Mouse (Mus musculus): ENCODE results near the gene Creg1. TPM values are rescaled to one million over a fixed set of nuclear protein-coding genes. Genes with fewer than 3 reads are reported as not detected.

Gene Creg1
- polyA plus RNA-seq, 1 experiment from 2014 or later = 76.2 TPM

DNA sequence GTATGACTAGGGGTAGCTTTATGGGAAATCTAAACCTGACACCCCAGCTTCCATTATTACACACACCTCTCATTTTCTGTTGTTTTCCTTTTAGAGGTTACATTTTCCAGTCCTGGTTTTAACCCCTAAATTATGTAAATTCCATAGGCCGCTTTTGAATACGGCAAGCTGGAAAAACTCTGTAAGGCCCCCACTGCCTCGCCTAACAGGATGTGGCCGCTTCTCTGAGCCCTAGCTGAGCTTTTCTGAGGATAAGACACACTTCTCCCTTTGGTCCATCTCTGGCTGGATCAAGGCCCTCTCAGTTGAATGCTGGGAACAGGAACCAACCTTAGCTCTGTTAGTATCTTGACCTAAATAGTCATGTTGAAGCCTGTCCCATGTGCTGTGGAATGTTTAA is 40.6 kb downstream of the Creg1 start:
- no peak for DNase-seq (ENCODE audit: low spot score)
- H3K27me3 ChIP-seq (ENCODE audit: insufficient read depth, poor library complexity, severe bottlenecking) = peaks cover 4% of the 10 kb centered on the region; the same call in 1 of the 2 replicates
- H3K9me3 ChIP-seq = no peaks in the 10 kb centered on the region
- H3K4me3 ChIP-seq = no peak overlapping the region
- peaks cover 8% of the 10 kb centered on the region; the same call in 1 of the 2 replicates for H3K4me1 ChIP-seq
- H3K36me3 ChIP-seq = no peaks in the 10 kb centered on the region
- no peak overlapping the region for H3K27ac ChIP-seq
- 90% methylated on average over 4 of the region's 4 CpGs for WGBS

DNA sequence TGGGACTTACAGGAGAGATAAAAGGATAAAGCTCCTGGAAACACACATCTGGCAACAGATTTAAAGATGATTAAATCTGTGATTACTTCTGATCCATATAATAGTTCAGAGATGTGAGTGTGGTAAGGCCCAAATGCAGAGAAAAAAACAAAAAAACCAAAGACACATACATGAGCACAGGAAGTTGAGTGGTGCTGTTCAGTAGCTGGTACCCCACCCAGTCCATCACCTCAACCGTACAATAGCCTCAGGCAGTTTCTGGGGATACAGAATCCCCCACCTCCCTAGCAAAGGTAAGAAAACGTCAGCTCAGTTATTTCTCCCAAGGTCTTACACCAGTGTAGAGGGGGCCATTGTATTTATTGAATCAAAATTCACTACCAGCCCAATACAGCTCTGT is 47.1 kb downstream of the Creg1 start:
- 72% methylated on average over 2 of the region's 2 CpGs for WGBS
- Histone ChIP-seq H3K4me1 (peaks cover 12% of the 10 kb centered on the region), H3K9me3 (no peaks in the 10 kb centered on the region), H3K36me3 (no peaks in the 10 kb centered on the region), H3K27ac (no peak overlapping the region), H3K4me3 (no peak overlapping the region), H3K27me3 (ENCODE audit: insufficient read depth, poor library complexity, severe bottlenecking) (peaks cover 29% of the 10 kb centered on the region)
- no peak for DNase-seq (ENCODE audit: low spot score)

DNA sequence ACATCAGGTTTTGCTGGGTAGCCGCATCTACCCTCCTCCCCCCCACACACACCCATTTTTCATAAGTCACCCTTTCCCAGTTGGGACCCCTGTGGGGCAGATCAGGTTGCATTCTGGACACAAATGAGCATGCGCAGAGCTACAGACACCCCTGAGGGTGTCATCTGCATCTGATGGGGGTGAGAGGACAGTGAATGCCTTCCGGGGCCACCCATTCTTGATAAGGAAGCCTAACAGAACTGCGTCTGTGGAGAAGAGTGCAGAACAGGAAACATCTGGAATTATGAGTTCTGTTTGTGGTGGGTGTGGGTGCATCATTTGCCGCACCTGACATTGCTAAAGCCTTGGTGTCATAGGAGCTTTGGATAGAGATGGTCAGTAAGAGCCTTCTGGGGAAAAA is 47.6 kb downstream of the Creg1 start:
- Histone ChIP-seq H3K36me3 (no peaks in the 10 kb centered on the region), H3K9me3 (no peaks in the 10 kb centered on the region), H3K4me1 (peaks cover 12% of the 10 kb centered on the region), H3K27ac (no peak overlapping the region), H3K4me3 (no peak overlapping the region), H3K27me3 (ENCODE audit: insufficient read depth, poor library complexity, severe bottlenecking) (peaks cover 31% of the 10 kb centered on the region)
- WGBS = 74% methylated on average over 5 of the region's 5 CpGs
- DNase-seq (ENCODE audit: low spot score) = no peak

DNA sequence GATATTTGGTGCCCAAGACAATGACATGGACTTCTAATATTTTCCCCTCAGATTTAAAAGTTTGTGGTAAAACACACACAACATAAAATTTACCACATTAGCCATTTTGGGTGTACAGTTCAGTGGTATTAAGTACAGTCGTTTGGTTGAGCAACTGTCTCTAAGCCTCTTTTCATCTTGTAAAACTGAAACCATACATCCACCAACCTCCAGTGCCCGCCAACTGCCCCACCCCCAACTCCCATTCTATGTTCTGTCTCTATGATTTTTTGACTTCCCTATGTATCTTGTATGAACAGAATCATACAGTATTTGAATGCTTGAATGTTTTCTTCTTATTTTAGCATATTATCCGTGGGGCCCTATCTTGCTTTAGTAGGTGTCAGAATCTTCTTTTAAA is 49.2 kb downstream of the Creg1 start:
- Histone ChIP-seq H3K27ac (no peak overlapping the region), H3K27me3 (ENCODE audit: insufficient read depth, poor library complexity, severe bottlenecking) (peaks cover 42% of the 10 kb centered on the region), H3K4me1 (peaks cover 21% of the 10 kb centered on the region), H3K36me3 (no peaks in the 10 kb centered on the region), H3K4me3 (no peak overlapping the region), H3K9me3 (no peaks in the 10 kb centered on the region)
- 82% methylated on average over 3 of the region's 3 CpGs for WGBS
- no peak for DNase-seq (ENCODE audit: low spot score)

DNA sequence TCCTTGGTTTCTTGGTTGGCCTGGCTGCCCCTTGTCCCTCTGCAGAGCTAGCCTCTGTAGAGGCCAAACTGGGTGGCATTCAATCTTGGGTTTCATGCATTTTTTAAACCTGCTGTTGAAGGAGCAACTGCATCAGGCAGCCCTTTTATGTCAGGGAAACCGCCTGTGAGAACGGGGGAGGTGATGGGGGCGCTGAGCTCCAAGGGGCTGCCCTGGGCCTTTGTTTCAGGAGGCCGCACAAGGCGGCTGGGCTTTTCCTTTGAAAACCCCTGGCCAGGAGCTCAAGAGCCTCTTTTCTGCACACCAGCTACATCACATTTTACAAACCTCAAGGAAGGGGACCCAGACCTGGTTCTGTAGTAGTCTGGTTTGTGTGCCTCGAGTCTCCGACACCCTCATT is 50.6 kb downstream of the Creg1 start:
- Histone ChIP-seq H3K27ac (peak overlapping the region; percentile 70), H3K4me1 (peaks cover 35% of the 10 kb centered on the region)
- no peak for DNase-seq (ENCODE audit: low spot score)

DNA sequence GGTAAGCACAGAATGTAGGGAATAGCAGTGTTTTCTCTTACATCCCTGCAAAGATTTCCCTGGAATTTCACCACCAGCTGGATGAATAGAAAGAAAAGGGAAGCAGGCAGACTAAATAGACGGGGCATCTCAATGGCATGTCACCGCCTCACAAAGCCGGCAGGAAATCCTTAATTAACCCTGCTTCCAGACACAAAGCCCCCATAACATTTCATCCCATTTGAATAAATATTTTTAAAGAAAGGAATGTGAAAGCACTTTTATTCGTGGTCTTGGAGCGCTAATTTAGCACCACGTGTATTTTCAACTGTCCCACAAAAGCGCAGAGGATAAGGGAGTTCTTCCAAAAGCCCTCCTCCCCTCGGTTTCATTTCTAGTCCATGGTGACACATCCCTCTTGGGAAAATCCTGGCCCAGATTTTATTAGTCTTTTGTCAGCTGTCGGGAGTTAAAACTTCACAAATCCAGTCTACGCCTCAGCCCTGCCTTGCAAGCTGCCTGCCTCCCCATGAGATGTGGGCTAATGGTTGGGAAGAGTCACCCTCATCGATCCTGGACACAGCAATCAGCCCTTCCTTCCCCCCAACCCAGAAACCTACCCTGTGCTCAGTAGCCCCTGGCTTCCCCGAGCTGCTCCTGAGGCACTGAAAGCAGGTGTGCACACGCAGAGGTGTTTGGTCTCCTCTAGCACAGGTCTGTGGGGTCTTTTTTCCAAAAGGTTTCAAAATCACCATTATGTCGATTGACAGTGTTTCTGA is 51.2 kb downstream of the Creg1 start:
- peaks cover 35% of the 10 kb centered on the region for H3K4me1 ChIP-seq
- H3K27me3 ChIP-seq (ENCODE audit: insufficient read depth, poor library complexity, severe bottlenecking) = peaks cover 38% of the 10 kb centered on the region
- H3K4me3 ChIP-seq = no peak overlapping the region
- no peaks in the 10 kb centered on the region for H3K9me3 ChIP-seq
- peak overlapping the region; percentile 70 for H3K27ac ChIP-seq
- no peak for DNase-seq (ENCODE audit: low spot score)
- no peaks in the 10 kb centered on the region for H3K36me3 ChIP-seq
- 52% methylated on average over 14 of the region's 14 CpGs for WGBS

More for the DNA sequence above, 50.6 kb downstream of the Creg1 start:
- Histone ChIP-seq H3K4me3 (no peak overlapping the region), H3K9me3 (no peaks in the 10 kb centered on the region), H3K27me3 (ENCODE audit: insufficient read depth, poor library complexity, severe bottlenecking) (peaks cover 38% of the 10 kb centered on the region), H3K36me3 (no peaks in the 10 kb centered on the region)
- 37% methylated on average over 7 of the region's 7 CpGs for WGBS

DNA sequence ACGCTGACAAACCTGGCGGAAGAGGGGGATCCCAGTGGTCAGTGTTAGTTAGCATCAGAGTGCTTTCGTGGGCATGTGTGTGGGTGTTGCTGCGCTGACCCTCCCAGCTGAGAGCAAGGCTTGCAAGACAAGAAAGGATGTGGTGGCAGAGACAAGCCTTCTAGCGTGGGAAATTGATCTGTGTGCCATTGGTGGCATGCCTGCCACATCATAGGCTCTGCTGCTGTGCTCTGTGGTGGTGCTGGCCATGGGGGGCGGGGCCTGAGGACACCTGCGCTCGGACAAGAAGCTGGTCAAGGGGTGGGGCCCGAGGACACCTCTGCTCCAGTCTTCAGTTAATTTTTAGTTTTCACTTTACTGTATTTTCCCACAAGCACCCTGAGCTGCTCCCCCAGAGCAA is 52.8 kb downstream of the Creg1 start:
- Histone ChIP-seq H3K36me3 (no peaks in the 10 kb centered on the region), H3K27me3 (ENCODE audit: insufficient read depth, poor library complexity, severe bottlenecking) (peaks cover 35% of the 10 kb centered on the region), H3K9me3 (no peaks in the 10 kb centered on the region), H3K4me1 (peaks cover 35% of the 10 kb centered on the region), H3K27ac (no peak overlapping the region), H3K4me3 (no peak overlapping the region)
- DNase-seq (ENCODE audit: low spot score) = no peak
- 87% methylated on average over 9 of the region's 9 CpGs for WGBS

DNA sequence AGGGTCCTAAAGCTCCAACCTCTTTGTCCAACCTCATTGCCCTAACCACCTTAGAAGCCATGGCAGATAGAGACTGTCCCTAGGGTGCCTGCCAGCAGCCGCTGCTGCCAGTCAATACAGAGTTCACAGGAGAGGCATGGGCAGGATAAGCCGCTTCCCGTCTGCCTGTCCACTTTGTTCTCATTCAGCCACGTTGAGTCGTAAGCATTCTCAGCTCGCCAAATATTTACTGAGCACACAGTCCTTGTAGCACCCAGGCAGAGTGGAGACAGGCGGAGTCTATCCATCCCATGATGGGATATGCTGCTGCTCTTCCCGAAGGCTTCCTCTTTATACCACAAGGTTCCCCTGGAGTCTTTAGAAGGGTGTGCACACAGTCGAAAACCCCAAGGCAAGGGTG is 53.7 kb downstream of the Creg1 start:
- H3K27me3 ChIP-seq (ENCODE audit: insufficient read depth, poor library complexity, severe bottlenecking) = peaks cover 28% of the 10 kb centered on the region
- 51% methylated on average over 9 of the region's 9 CpGs for WGBS
- peaks cover 35% of the 10 kb centered on the region for H3K4me1 ChIP-seq
- no peaks in the 10 kb centered on the region for H3K9me3 ChIP-seq
- no peak for DNase-seq (ENCODE audit: low spot score)
- H3K27ac ChIP-seq = peak overlapping the region; percentile 77; the same call in 1 of the 2 replicates
- H3K36me3 ChIP-seq = no peaks in the 10 kb centered on the region
- H3K4me3 ChIP-seq = no peak overlapping the region

DNA sequence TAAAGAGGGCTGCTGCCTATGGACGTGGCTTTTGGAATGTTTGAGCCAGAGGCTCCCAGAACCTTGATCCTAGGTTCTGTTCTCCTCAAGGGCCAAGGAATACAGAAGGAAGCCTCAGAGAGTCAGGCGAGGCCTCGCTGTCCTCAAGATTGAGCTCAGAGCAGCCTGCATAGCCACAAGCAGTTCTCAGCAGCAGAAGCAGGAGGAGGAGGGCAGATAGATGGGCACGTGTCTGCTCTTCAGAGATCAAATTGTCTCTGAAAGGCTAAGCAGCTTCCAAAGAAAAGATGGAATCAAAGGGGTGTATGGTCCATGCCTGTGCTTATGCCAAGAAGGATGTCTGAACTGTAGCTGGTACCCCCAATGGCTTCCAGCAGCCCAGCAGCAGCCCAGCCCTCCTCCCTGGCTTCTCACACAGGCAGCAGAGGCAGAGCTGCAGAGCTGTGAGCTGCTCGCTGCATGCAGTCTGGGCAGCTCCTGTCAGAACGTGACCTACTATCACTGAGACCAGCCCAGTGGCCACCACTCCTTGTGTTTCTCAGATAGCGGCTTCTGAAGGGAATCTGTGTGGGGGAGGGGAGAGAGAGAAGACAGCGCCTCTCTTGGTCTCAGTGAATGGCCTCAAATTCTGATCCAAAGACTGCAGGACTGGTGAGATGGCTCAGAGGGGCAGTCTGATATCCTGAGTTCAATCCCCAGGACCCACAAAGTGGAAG is 54.8 kb downstream of the Creg1 start:
- H3K9me3 ChIP-seq = no peaks in the 10 kb centered on the region
- H3K4me3 ChIP-seq = peak overlapping the region; percentile 5; the same call in 1 of the 2 replicates
- H3K36me3 ChIP-seq = no peaks in the 10 kb centered on the region
- peak; percentile 93 for DNase-seq (ENCODE audit: low spot score)
- peak overlapping the region; percentile 77 for H3K27ac ChIP-seq
- H3K4me1 ChIP-seq = peaks cover 35% of the 10 kb centered on the region
- 21% methylated on average over 8 of the region's 8 CpGs for WGBS
- H3K27me3 ChIP-seq (ENCODE audit: insufficient read depth, poor library complexity, severe bottlenecking) = peaks cover 20% of the 10 kb centered on the region

DNA sequence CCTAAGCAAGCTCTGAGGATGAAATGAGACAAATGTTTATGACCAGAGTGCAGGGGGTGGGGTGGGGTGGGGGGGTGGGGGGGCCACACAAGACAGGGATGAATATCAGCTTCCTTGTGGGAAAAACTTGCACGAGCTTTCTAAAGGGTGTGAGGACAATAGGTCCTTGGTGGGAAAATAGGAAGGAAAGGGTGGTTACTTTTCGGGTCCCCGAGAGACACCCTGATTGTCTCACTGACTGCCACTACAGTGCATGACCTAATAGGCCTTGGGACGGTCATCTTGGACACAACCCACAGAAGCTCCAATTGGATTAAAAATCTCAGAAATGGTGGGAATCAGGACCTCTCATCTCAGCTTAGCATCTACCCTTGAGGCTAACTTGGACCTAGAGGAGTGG is 55.6 kb downstream of the Creg1 start:
- H3K4me3 ChIP-seq = no peak overlapping the region
- H3K27ac ChIP-seq = peak overlapping the region; percentile 77; the same call in 1 of the 2 replicates
- 63% methylated on average over 4 of the region's 4 CpGs for WGBS

DNA sequence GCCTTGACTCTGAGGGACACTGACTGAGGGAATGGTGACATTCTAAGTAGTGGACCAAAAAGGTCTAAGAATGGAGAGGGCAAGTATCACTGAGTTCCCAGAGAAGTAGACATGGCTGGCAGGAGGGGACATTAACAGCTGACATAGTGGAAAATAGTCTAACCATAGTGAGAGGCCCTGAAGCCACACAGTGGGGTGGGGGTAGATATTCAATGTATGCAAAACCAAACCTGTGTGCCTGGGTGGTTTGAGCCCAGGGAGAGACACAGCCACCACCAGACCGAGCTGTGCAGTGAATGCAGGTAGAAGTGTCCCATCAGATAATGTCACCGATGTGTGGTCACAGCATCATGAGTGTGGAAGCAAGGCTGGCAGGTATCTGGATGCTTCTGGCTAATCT is 58.5 kb downstream of the Creg1 start:
- Histone ChIP-seq H3K27me3 (ENCODE audit: insufficient read depth, poor library complexity, severe bottlenecking) (peaks cover 3% of the 10 kb centered on the region; the same call in 1 of the 2 replicates), H3K9me3 (no peaks in the 10 kb centered on the region), H3K4me1 (peaks cover 27% of the 10 kb centered on the region), H3K36me3 (no peaks in the 10 kb centered on the region), H3K4me3 (no peak overlapping the region), H3K27ac (no peak overlapping the region)
- no peak for DNase-seq (ENCODE audit: low spot score)
- 90% methylated on average over 2 of the region's 2 CpGs for WGBS

More for the DNA sequence above, 55.6 kb downstream of the Creg1 start:
- Histone ChIP-seq H3K4me1 (peaks cover 33% of the 10 kb centered on the region), H3K27me3 (ENCODE audit: insufficient read depth, poor library complexity, severe bottlenecking) (peaks cover 20% of the 10 kb centered on the region; the same call in 1 of the 2 replicates), H3K36me3 (no peaks in the 10 kb centered on the region), H3K9me3 (no peaks in the 10 kb centered on the region)
- DNase-seq (ENCODE audit: low spot score) = no peak
